Mouse (Mus musculus): Measurements from ENCODE around the gene Nfia.

Nfia gene

DNA sequence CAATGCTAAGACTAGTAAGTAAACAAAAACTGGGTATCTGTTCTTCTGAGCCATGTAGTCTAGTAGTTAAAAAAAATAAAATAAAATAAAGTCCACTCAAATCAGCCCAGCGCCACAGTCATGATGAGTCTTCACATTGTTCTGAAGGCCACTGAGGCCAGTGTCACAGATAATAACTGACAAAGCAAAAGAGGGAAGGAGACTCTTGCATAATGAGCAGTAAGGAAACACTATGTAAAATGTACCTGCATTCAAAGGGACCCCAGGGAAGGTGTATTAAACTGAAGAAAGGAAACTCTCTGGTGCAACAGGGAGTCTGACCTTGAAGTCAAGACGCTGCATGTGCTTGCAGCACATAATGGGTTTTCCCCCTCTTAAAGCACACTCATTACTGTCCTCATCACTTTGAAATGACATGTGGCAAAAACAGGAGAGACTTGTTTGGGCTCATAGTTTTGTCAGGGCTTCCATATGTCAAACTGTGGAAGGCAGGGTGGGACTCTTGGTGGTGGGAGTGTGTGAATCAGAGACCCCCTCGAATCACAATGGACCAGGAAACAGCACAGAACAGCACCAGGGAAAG is 347.5 kb downstream of the Nfia start:
- DNase-seq (ENCODE audit: extremely low read depth, low read depth) = no peak

DNA sequence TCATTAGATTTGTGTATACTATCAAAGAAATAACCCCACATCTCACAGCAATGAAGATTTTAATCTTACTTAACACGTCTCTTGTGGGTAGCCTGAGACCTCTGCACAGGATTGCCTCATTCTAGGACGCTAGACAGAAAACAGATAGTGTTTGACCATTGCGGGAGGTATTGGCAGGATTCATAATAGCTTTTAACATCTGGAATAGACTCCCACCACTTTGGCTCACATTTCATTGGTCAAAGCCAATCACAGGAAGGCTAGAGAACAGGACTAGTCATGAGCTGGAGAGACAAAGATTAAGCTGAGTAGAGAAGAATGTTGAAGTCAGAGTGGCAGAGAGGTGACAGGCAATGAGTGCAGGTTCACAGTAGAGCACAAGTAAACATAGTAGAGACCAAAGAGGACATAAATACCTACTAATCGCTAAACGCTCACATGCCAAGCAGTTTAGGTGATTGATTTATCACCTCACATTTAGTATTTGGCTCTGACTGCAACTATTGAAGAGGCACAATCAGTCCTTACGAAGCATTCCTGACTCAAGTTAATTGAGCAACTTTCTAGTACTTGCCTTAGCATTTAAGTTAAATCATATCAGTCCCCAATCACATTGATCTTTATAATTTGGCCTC is 348.3 kb downstream of the Nfia start:
- no peak for DNase-seq (ENCODE audit: extremely low read depth, low read depth)

DNA sequence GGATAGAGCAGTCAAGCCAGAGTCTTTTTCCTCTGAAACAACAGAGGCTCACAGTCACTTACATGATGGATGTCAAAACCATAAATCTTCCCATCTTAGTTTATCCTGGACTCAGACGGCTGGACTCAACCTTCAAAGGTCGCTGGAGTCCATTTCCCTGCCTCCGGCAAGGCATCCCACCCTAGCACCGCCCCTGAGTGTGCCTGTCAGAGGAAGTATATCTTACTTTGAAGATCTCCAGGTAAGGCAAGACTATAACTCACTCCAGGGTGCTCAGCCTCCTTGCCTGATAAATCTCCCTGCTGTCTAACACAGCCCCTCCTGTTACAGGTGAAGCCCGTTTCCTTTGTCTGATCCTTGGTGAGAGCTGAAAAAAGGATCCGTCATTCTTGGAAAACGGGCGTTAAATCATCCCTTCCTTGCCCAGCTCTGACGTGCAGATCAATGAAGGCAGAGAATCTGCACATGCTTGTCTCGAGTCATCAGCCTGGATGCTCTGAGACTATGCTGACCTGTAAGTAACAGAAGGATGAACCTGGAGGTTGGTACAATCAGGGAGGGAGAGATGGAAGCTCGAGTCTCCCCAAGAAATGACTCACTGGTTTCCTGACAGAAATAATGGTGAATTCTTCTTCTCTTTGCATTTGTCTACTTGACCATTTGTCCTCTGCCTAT is 353.6 kb downstream of the Nfia start:
- no peak for DNase-seq (ENCODE audit: extremely low read depth, low read depth)

DNA sequence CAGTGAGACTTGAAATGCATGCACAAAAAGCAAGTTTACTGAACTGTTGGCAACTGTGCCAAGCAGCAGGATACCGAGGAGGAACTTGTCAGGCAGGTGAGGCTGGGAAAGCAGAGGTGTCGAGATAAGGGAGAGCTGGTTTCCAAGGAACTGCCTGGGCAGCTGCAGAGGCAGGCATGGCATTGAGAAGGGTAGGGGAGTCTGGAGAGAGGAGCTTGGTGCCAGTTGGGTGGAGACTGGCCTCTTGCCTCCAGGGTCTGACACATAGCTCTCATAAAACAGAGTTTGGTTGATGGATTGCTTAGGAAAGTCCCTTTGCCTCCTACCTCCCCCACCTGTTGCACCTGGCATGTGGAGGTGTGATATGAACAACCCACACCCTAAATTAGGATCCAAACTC is 358.3 kb downstream of the Nfia start:
- no peak for DNase-seq (ENCODE audit: extremely low read depth, low read depth)

DNA sequence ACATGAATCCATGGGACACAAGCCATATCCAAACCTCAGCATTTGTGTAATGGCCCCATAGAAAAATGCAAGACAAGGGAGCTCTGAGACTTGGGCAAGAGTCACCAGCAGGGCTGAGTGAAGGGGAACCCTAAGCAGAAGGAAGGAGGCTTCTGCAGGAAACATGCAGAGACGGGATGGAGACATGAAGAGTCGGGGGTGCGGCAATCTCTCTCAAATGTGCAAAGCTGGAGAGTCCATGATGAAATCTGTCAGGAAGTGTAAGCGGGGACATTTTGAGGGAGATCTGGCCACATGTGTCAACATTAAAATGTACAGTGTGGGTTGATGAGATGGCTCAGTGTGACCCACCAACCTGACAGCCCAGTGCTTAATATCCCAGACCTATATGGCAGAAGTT is 361.5 kb downstream of the Nfia start:
- DNase-seq (ENCODE audit: extremely low read depth, low read depth) = no peak

DNA sequence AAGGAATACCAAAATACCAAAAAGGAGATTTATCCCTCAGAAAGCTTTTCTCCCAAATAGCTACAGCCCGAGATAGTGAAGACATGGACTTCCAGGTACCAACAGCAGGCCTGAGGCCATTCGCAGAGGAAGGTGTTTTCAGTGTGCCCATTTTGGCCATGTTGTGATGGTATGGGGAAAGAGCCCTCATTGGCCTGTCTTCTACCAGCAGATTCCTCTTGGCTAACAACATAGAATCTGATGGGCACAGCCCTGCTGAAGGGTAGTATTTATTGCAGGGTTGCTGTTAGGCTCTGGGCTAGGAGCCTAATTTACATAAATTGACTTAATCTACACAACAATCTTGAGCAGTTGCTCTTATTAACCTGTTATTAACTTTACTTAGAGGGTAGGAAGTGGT is 363.5 kb downstream of the Nfia start:
- DNase-seq (ENCODE audit: extremely low read depth, low read depth) = no peak

DNA sequence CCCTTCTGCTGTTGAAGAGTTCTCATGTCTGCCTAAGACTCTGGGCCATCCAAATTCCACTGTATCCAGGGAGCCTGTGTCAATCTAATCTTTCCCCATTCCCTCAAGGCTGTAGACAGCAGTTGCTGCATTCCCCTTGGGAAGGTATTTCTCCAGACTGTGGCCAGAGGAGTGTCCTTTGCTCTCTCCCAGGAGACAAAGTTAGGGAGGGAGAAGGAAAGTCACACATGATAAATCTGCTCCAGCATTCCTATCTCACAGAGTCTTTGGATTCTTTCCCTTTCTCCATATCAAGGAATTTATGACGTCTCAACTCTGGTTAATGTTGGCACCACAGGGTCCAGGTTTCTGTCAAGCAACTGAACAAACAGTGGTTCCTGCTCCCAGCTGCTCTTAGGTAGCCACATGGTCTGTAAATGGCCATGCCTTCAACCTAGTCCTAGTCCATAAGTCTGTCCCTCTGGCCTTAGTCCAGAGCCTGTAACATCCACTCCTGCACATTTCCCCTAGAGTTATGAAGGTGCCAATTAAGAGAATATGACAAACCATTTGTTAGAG is 370.4 kb downstream of the Nfia start:
- no peak for DNase-seq (ENCODE audit: extremely low read depth, low read depth)

DNA sequence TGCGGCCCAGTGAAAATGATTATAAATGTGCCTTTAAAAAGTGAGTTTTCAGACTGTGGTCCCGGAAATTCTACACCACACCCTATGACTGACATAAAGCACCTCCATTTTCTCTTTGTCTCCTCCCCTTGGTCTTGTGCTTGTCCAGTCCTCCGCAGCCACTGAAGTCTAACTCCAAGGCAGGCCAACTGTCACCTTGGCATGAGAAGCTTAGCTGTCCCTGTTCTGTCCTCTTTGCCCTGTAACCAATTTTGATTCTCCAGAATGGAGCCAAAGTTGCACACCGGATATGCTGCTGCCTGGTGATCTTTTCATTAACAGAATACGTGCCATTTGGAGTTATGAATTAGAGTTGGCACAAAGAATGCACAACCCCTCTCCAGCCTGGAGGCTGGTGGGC is 378.0 kb downstream of the Nfia start:
- DNase-seq (ENCODE audit: extremely low read depth, low read depth) = no peak

DNA sequence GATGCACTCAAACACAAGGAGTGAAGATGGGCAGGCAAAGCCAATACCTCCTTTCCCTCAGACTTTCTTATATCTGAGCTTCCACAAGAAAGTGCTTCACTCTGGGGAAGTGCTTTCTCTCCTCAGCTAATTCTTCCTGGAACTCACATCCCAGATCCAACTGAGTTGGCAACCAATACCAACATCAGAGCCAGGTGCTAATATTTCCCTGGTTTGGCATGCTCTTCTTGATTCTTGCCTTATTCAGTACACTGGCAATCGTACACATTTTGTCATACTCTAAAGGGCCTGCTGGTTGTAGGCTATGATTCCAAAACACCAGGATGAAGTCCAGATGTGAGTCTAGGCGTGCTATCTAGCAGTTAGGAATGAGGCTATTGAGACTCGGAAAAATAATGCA is 385.4 kb downstream of the Nfia start:
- no peak for DNase-seq (ENCODE audit: extremely low read depth, low read depth)

DNA sequence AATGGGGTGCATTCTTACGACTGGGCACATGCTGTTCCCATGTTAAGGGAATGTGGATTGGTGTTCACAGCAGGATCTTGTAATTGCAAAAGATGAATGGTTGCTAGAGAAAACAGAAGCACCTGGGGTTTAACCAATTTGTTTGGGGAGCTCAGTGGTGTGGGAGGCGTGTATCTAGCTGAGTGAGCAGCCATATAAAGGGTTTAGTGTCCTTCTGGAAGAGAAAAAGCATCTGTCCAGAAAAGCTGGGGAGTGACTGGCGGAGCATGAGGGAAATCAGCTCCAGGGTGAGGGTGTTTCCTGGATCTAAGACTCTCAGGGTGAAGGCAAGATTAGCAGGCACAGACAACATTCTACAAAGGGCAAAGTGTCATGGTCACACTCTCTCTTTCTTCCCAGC is 393.8 kb downstream of the Nfia start:
- no peak for DNase-seq (ENCODE audit: extremely low read depth, low read depth)
